8 mouse cellular contexts compared by ENCODE assay signal in genomic region chr2:152817596-152818291, GRCm38 (mm10). TPM values are rescaled to one million over a fixed set of nuclear protein-coding genes. Genes with fewer than 3 reads are reported as not detected.
DNase-seq lines count a peak whose midpoint lies in the region; ATAC-seq lines count a peak whose summit lies in the region.

No protein-coding gene starts in this region.

- H3K4me3 ChIP-seq in forebrain, embryonic 10.5 days, result no peak overlapping the region
- H3K4me3 ChIP-seq in forebrain, embryonic 11.5 days (ENCODE audit: low read depth, low read length), result no peak overlapping the region
- H3K4me3 ChIP-seq in heart, embryonic 13.5 days, result peak overlapping the region; percentile 17
- H3K4me3 ChIP-seq in neural tube, embryonic 14.5 days (ENCODE audit: low read depth, low read length), result no peak overlapping the region

- H3K27ac ChIP-seq in forebrain, embryonic 10.5 days, result peak overlapping the region; percentile 48; the same call in 1 of the 2 replicates
- no peak overlapping the region for H3K27ac ChIP-seq in forebrain, embryonic 11.5 days (ENCODE audit: low read depth, low read length)
- peak overlapping the region; percentile 86 for H3K27ac ChIP-seq in heart, embryonic 13.5 days (replicated peaks)
- no peak overlapping the region for H3K27ac ChIP-seq in neural tube, embryonic 14.5 days (ENCODE audit: low read depth, low read length)

- no peaks in the 10 kb centered on the region for H3K9me3 ChIP-seq in forebrain, embryonic 10.5 days
- no peaks in the 10 kb centered on the region for H3K9me3 ChIP-seq in forebrain, embryonic 11.5 days (ENCODE audit: control insufficient read depth, low read length)
- H3K9me3 ChIP-seq in heart, embryonic 13.5 days, result no peaks in the 10 kb centered on the region
- H3K9me3 ChIP-seq in neural tube, embryonic 14.5 days (ENCODE audit: control insufficient read depth, low read length), result no peaks in the 10 kb centered on the region

- no peak for ATAC-seq in forebrain, embryonic 11.5 days (replicated peaks; ENCODE audit: low FRiP score)
- ATAC-seq in heart, embryonic 13.5 days (ENCODE audit: extremely low read depth, insufficient number of reproducible peaks, low FRiP score, low TSS enrichment), result peak; percentile 39; the same call in 1 of the 2 replicates
- peak; percentile 52; the same call in 1 of the 2 replicates for ATAC-seq in neural tube, embryonic 14.5 days (ENCODE audit: low read depth)

- peaks cover 50% of the 10 kb centered on the region for H3K4me1 ChIP-seq in forebrain, embryonic 10.5 days
- H3K4me1 ChIP-seq in forebrain, embryonic 11.5 days (replicated peaks; ENCODE audit: control insufficient read depth, insufficient read depth, low read length), result peaks cover 13% of the 10 kb centered on the region
- peaks cover 96% of the 10 kb centered on the region for H3K4me1 ChIP-seq in heart, embryonic 13.5 days
- peaks cover 36% of the 10 kb centered on the region for H3K4me1 ChIP-seq in neural tube, embryonic 14.5 days (ENCODE audit: control insufficient read depth, insufficient read depth, low read length)

- WGBS in forebrain, embryonic 10.5 days, result 80% methylated on average over 6 of the region's 6 CpGs
- WGBS in forebrain, embryonic 11.5 days, result 83% methylated on average over 6 of the region's 6 CpGs
- 10% methylated on average over 6 of the region's 6 CpGs for WGBS in heart, embryonic 13.5 days
- 41% methylated on average over 6 of the region's 6 CpGs for WGBS in neural tube, embryonic 14.5 days

- H3K9ac ChIP-seq in forebrain, embryonic 11.5 days (ENCODE audit: low read length), result no peak overlapping the region
- peak overlapping the region; percentile 55 for H3K9ac ChIP-seq in heart, embryonic 13.5 days
- H3K9ac ChIP-seq in neural tube, embryonic 14.5 days (replicated peaks; ENCODE audit: low read depth, low read length), result no peak overlapping the region

- no peak for DNase-seq in forebrain, embryonic 10.5 days (ENCODE audit: extremely low spot score, low spot score)
- no peak for DNase-seq in forebrain, embryonic 11.5 days (ENCODE audit: low spot score)
- DNase-seq in 416B (ENCODE audit: low read depth), result peak; percentile 78
- peak; percentile 94 for DNase-seq in cerebellum, adult 9-11 months
- DNase-seq in kidney, postnatal 14 days, result peak; percentile 73
- DNase-seq in frontal cortex, postnatal 36 days (ENCODE audit: low spot score in 2 of 2), result no peak

- no peaks in the 10 kb centered on the region for H3K27me3 ChIP-seq in forebrain, embryonic 10.5 days (ENCODE audit: poor library complexity, severe bottlenecking)
- no peaks in the 10 kb centered on the region for H3K27me3 ChIP-seq in forebrain, embryonic 11.5 days (ENCODE audit: control insufficient read depth, insufficient read depth, low read length)
- H3K27me3 ChIP-seq in heart, embryonic 13.5 days (replicated peaks), result no peaks in the 10 kb centered on the region
- H3K27me3 ChIP-seq in neural tube, embryonic 14.5 days (ENCODE audit: control insufficient read depth, insufficient read depth, low read length), result no peaks in the 10 kb centered on the region

- no peak overlapping the region for H3K4me2 ChIP-seq in forebrain, embryonic 11.5 days (ENCODE audit: low read depth, low read length, severe bottlenecking)
- H3K4me2 ChIP-seq in heart, embryonic 13.5 days, result peak overlapping the region; percentile 51
- no peak overlapping the region for H3K4me2 ChIP-seq in neural tube, embryonic 14.5 days (ENCODE audit: low read depth, low read length)

- peaks cover 65% of the 10 kb centered on the region for H3K36me3 ChIP-seq in forebrain, embryonic 10.5 days (replicated peaks)
- no peaks in the 10 kb centered on the region for H3K36me3 ChIP-seq in forebrain, embryonic 11.5 days (ENCODE audit: control insufficient read depth, insufficient read depth, low read length)
- H3K36me3 ChIP-seq in heart, embryonic 13.5 days, result peaks cover 12% of the 10 kb centered on the region
- no peaks in the 10 kb centered on the region for H3K36me3 ChIP-seq in neural tube, embryonic 14.5 days (ENCODE audit: control insufficient read depth, insufficient read depth, low read length)

RNA-seq across cellular contexts. Expression of gene Bcl2l1, which starts 13.8 kb away (rescaled TPM):
- 98.5 and 104 TPM in 2 replicates for polyA plus RNA-seq in forebrain, embryonic 10.5 days (2016; fragmentation: Nextera tagmentation; extraction: Ambion mirVana)
- 135 and 140 TPM in 2 replicates for polyA plus RNA-seq in forebrain, embryonic 11.5 days (2014; fragmentation: Nextera tagmentation; extraction: Ambion mirVana)
- 59.6 and 62.8 TPM in 2 replicates for polyA plus RNA-seq in heart, embryonic 13.5 days (2015; fragmentation: Nextera tagmentation; extraction: Ambion mirVana)
- polyA plus RNA-seq in neural tube, embryonic 14.5 days (2014; fragmentation: Nextera tagmentation; extraction: Ambion mirVana), result 142 and 159 TPM in 2 replicates

RNA-seq across cellular contexts. Expression of gene Tpx2, which starts 30.0 kb away (rescaled TPM):
- 162 and 163 TPM in 2 replicates for polyA plus RNA-seq in forebrain, embryonic 10.5 days (2016; fragmentation: Nextera tagmentation; extraction: Ambion mirVana)
- 168 and 185 TPM in 2 replicates for polyA plus RNA-seq in forebrain, embryonic 11.5 days (2014; fragmentation: Nextera tagmentation; extraction: Ambion mirVana)
- 51.1 and 55.5 TPM in 2 replicates for polyA plus RNA-seq in heart, embryonic 13.5 days (2015; fragmentation: Nextera tagmentation; extraction: Ambion mirVana)
- polyA plus RNA-seq in neural tube, embryonic 14.5 days (2014; fragmentation: Nextera tagmentation; extraction: Ambion mirVana), result 7.5 and 12.6 TPM in 2 replicates

Comparison
In these comparisons a context has a peak if more than half of its experiments do, and no peak if none do; other contexts are left out.
1. H3K27ac ChIP-seq: peak in forebrain, embryonic 10.5 days (single experiment) and heart, embryonic 13.5 days (single experiment); none in forebrain, embryonic 11.5 days (single experiment) and neural tube, embryonic 14.5 days (single experiment).
2. DNase-seq: peak in 416B (single experiment), cerebellum, adult 9-11 months (single experiment) and kidney, postnatal 14 days (single experiment); none in forebrain, embryonic 10.5 days (single experiment), forebrain, embryonic 11.5 days (single experiment) and frontal cortex, postnatal 36 days (0 of 2).